Mouse (Mus musculus) small intestine, adult 2 months (tissue): ENCODE measurements at regions not wholly inside any gene's neighbourhood (a gene's known extent, or its start where the extent isn't known, plus 50 kb on each side); places are given as distances from the start of the nearest gene placed in this dataset.

ENCODE experiments used
- CTCF ChIP-seq: fragments of 200-500 bp; IDR thresholded peaks from 2 replicates; pipeline ENCODE4 v1.5.1; 2012; ENCODE audit warnings: low read depth, mild to moderate bottlenecking, control low read depth, inconsistent platforms, low read length, moderate library complexity, mixed read lengths; ENCODE audit not compliant: insufficient replicate concordance, insufficient read length; ENCODE audit errors: extremely low read depth
- POLR2A ChIP-seq: fragments of 200-500 bp; IDR thresholded peaks from 2 replicates; pipeline ENCODE4 v1.6.1; 2012; ENCODE audit warnings: low read depth, mild to moderate bottlenecking, control low read depth, inconsistent platforms, low read length, moderate library complexity

GRCm38 (mm10) chr10:108110891-108111290, 51.1 kb upstream of the Ppp1r12a start:
- TF ChIP-seq POLR2A, result no peak
- no peak for TF ChIP-seq CTCF
